Mouse (Mus musculus): ENCODE data around the gene Pip4k2b. TPM values are rescaled to one million over a fixed set of nuclear protein-coding genes. Genes with fewer than 3 reads are reported as not detected.

The Pip4k2b gene
- polyA plus RNA-seq, 1 experiment from 2014 or later = 0.65 TPM

GRCm38 (mm10) chr11:97733689-97734088 is 10.8 kb downstream of the Pip4k2b start:
- Histone ChIP-seq H3K9me3 (replicated peaks; ENCODE audit: control insufficient read depth, low read length) (no peaks in the 10 kb centered on the region), H3K27me3 (ENCODE audit: control insufficient read depth, insufficient read depth, low read depth, low read length) (no peaks in the 10 kb centered on the region), H3K27ac (ENCODE audit: low read length) (no peak overlapping the region), H3K4me3 (ENCODE audit: low read depth, low read length) (no peak overlapping the region), H3K4me1 (ENCODE audit: control insufficient read depth, low read depth, low read length) (no peaks in the 10 kb centered on the region; the same call in 1 of the 2 replicates), H3K9ac (ENCODE audit: low read depth, low read length) (no peak overlapping the region), H3K36me3 (ENCODE audit: control insufficient read depth, insufficient read depth) (no peaks in the 10 kb centered on the region; the same call in 1 of the 2 replicates), H3K4me2 (ENCODE audit: low read depth, low read length) (no peak overlapping the region)
- 36% methylated on average over 10 of the region's 10 CpGs for WGBS (ENCODE audit: insufficient replicate concordance)
- ATAC-seq (ENCODE audit: low read depth) = no peak

GRCm38 (mm10) chr11:97728730-97729129 is 15.8 kb downstream of the Pip4k2b start:
- Histone ChIP-seq H3K27ac (ENCODE audit: low read length) (no peak overlapping the region), H3K4me1 (ENCODE audit: control insufficient read depth, low read depth, low read length) (no peaks in the 10 kb centered on the region; the same call in 1 of the 2 replicates), H3K9ac (ENCODE audit: low read depth, low read length) (no peak overlapping the region), H3K27me3 (ENCODE audit: control insufficient read depth, insufficient read depth, low read depth, low read length) (no peaks in the 10 kb centered on the region), H3K4me3 (ENCODE audit: low read depth, low read length) (no peak overlapping the region), H3K4me2 (ENCODE audit: low read depth, low read length) (no peak overlapping the region), H3K36me3 (ENCODE audit: control insufficient read depth, insufficient read depth) (peaks cover 5% of the 10 kb centered on the region), H3K9me3 (replicated peaks; ENCODE audit: control insufficient read depth, low read length) (no peaks in the 10 kb centered on the region)
- no peak for ATAC-seq (ENCODE audit: low read depth)
- WGBS (ENCODE audit: insufficient replicate concordance) = 62% methylated on average over 7 of the region's 7 CpGs

DNA sequence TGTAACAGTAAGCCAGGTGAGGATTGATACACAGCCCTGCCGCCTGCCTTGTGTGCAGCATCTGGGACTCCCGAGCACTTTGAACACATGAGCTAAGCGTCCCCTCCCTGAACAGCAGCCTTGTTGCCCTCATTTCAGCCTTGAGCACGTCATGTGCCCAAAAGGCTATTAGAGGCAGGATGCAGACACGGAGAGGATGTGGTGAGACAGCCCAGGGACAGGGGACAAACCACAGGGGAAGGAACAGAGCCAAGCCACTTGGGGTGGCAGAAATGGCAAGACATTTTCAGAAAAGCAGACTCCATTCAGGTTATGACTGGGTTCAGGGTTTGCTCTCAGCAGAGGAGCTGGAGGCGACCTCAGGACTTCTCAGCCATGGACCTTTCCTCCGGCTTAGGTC is 16.2 kb downstream of the Pip4k2b start:
- Histone ChIP-seq H3K27ac (ENCODE audit: low read length) (no peak overlapping the region), H3K9ac (ENCODE audit: low read depth, low read length) (no peak overlapping the region), H3K27me3 (ENCODE audit: control insufficient read depth, insufficient read depth, low read depth, low read length) (no peaks in the 10 kb centered on the region), H3K4me2 (ENCODE audit: low read depth, low read length) (no peak overlapping the region), H3K4me1 (ENCODE audit: control insufficient read depth, low read depth, low read length) (no peaks in the 10 kb centered on the region), H3K4me3 (ENCODE audit: low read depth, low read length) (no peak overlapping the region), H3K36me3 (ENCODE audit: control insufficient read depth, insufficient read depth) (peaks cover 5% of the 10 kb centered on the region), H3K9me3 (replicated peaks; ENCODE audit: control insufficient read depth, low read length) (no peaks in the 10 kb centered on the region)
- no peak for ATAC-seq (ENCODE audit: low read depth)
- WGBS (ENCODE audit: insufficient replicate concordance) = 53% methylated on average over 7 of the region's 7 CpGs

DNA sequence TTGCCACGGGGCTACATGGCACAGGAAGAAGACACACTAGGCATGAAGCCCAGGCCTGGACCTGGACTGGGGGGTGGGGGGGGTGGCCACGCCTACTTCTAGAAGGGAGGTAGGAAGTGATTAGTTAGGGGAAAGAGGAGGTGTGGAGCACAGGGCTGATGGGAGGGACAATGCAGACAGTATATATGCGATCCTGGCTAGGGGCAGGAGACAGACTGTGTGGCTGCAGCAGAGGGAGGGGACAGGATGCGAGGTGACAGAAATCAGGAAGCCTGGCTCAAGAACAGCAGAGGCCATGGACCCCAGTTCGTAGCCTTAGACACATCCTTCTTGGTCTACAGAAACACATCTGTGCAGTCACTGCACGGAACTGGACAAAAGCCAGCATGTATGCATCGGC is 20.8 kb downstream of the Pip4k2b start:
- Histone ChIP-seq H3K4me3 (ENCODE audit: low read depth, low read length) (no peak overlapping the region), H3K27ac (ENCODE audit: low read length) (no peak overlapping the region)

GRCm38 (mm10) chr11:97721338-97721737 is 23.2 kb downstream of the Pip4k2b start:
- Histone ChIP-seq H3K27me3 (ENCODE audit: control insufficient read depth, insufficient read depth, low read depth, low read length) (no peaks in the 10 kb centered on the region), H3K36me3 (ENCODE audit: control insufficient read depth, insufficient read depth) (peaks cover 28% of the 10 kb centered on the region), H3K4me3 (ENCODE audit: low read depth, low read length) (no peak overlapping the region), H3K27ac (ENCODE audit: low read length) (no peak overlapping the region), H3K9me3 (replicated peaks; ENCODE audit: control insufficient read depth, low read length) (no peaks in the 10 kb centered on the region), H3K4me1 (ENCODE audit: control insufficient read depth, low read depth, low read length) (no peaks in the 10 kb centered on the region; the same call in 1 of the 2 replicates), H3K4me2 (ENCODE audit: low read depth, low read length) (no peak overlapping the region), H3K9ac (ENCODE audit: low read depth, low read length) (no peak overlapping the region)
- WGBS (ENCODE audit: insufficient replicate concordance) = 71% methylated on average over 4 of the region's 4 CpGs
- no peak for ATAC-seq (ENCODE audit: low read depth)

More for the DNA sequence above, 20.8 kb downstream of the Pip4k2b start:
- WGBS (ENCODE audit: insufficient replicate concordance) = 49% methylated on average over 7 of the region's 7 CpGs
- Histone ChIP-seq H3K27me3 (ENCODE audit: control insufficient read depth, insufficient read depth, low read depth, low read length) (no peaks in the 10 kb centered on the region), H3K9me3 (replicated peaks; ENCODE audit: control insufficient read depth, low read length) (no peaks in the 10 kb centered on the region), H3K4me1 (ENCODE audit: control insufficient read depth, low read depth, low read length) (no peaks in the 10 kb centered on the region; the same call in 1 of the 2 replicates), H3K9ac (ENCODE audit: low read depth, low read length) (no peak overlapping the region), H3K4me2 (ENCODE audit: low read depth, low read length) (no peak overlapping the region), H3K36me3 (ENCODE audit: control insufficient read depth, insufficient read depth) (peaks cover 28% of the 10 kb centered on the region)
- peak; percentile 58; the same call in 1 of the 2 replicates for ATAC-seq (ENCODE audit: low read depth)

- Histone ChIP-seq H3K4me3 (ENCODE audit: low read depth, low read length) (no peak overlapping the region), H3K27me3 (ENCODE audit: control insufficient read depth, insufficient read depth, low read depth, low read length) (no peaks in the 10 kb centered on the region), H3K9me3 (replicated peaks; ENCODE audit: control insufficient read depth, low read length) (no peaks in the 10 kb centered on the region), H3K36me3 (ENCODE audit: control insufficient read depth, insufficient read depth) (peaks cover 23% of the 10 kb centered on the region), H3K4me2 (ENCODE audit: low read depth, low read length) (no peak overlapping the region), H3K27ac (ENCODE audit: low read length) (peak overlapping the region; percentile 62; the same call in 1 of the 2 replicates), H3K9ac (ENCODE audit: low read depth, low read length) (no peak overlapping the region), H3K4me1 (ENCODE audit: control insufficient read depth, low read depth, low read length) (no peaks in the 10 kb centered on the region; the same call in 1 of the 2 replicates)
- ATAC-seq (ENCODE audit: low read depth) = no peak
- WGBS (ENCODE audit: insufficient replicate concordance) = 65% methylated on average over 4 of the region's 4 CpGs
These were observed 25.5 kb downstream of the Pip4k2b start for GRCm38 (mm10) chr11:97719041-97719440.

DNA sequence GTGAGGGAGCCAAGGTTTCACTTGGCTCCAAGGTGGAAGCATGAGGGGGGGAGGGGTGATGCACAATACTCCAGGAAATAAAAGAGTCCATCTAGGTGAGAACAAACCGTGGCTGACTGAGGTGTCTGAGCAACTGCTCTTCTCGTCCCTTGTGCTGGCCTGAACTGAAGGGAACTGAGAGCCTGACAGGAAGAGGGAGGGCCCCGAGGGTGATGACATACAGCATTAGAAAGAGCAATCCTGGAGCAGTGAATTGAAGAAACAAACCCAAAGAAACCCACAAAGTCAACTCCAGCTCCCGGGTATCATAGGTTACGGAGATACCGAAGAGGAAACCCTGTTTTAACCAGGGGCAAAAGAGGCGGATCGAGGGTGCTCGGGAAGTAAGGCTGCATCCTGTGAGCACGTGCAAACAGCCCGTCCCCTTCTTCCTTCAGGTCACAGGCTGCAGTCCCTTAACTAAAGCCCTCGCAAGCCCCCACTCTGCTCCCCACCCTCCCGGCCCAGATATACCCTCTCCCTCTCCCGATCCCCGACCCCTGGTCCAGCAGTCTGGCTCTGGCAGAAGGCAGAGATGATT is 26.1 kb downstream of the Pip4k2b start:
- H3K4me2 ChIP-seq (ENCODE audit: low read depth, low read length) = no peak overlapping the region
- H3K4me1 ChIP-seq (ENCODE audit: control insufficient read depth, low read depth, low read length) = no peaks in the 10 kb centered on the region; the same call in 1 of the 2 replicates
- H3K4me3 ChIP-seq (ENCODE audit: low read depth, low read length) = no peak overlapping the region
- 47% methylated on average over 15 of the region's 15 CpGs for WGBS (ENCODE audit: insufficient replicate concordance)
- H3K9me3 ChIP-seq (replicated peaks; ENCODE audit: control insufficient read depth, low read length) = no peaks in the 10 kb centered on the region
- no peaks in the 10 kb centered on the region for H3K27me3 ChIP-seq (ENCODE audit: control insufficient read depth, insufficient read depth, low read depth, low read length)
- H3K9ac ChIP-seq (ENCODE audit: low read depth, low read length) = no peak overlapping the region
- ATAC-seq (ENCODE audit: low read depth) = peak; percentile 42
- H3K27ac ChIP-seq (ENCODE audit: low read length) = peak overlapping the region; percentile 62
- H3K36me3 ChIP-seq (ENCODE audit: control insufficient read depth, insufficient read depth) = peaks cover 23% of the 10 kb centered on the region

DNA sequence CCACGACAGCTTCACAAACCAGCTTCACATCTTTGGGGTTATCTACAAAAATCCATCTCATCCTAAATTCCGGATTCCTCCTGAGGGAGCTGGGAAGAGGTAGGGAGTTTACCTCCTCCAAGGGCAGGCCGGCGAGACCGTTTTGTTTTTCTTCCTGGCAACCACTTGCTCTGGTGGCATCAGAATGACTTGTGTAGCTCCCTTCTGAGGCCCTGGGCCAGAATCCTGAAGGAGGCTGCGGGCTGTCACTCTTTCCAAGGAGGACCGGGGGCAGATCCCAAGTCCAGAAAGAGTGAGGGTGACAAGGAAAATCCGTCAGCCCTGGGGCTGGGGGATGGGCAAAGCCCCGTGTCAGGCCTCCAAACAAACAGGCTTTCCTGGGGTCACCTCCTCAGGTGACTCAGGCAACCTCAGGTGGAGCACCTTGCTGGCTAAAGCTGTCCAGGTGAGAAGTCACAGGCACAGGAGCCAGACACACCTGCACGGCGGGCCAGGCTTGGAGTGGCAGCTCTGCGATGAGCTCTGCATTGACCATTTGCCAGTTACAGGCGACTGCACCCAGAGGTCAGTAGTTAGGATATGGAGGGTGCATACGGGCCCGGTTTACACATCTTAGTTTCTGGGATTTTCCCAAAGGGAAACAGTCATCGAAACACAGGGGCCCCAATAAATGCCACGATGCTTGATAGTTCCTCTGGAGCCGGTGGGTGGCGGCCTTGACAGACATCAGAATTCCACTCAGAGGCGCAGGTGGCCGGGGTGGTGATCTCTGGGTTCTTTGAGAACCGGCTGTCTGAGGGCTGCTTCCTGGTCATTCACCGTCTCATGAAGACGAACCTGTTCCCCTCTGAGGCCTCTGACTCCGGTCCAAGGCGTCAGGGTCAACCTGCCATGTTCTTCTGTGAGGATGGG is 26.9 kb downstream of the Pip4k2b start:
- Histone ChIP-seq H3K27ac (ENCODE audit: low read length) (peak overlapping the region; percentile 62), H3K9me3 (replicated peaks; ENCODE audit: control insufficient read depth, low read length) (no peaks in the 10 kb centered on the region), H3K4me3 (ENCODE audit: low read depth, low read length) (no peak overlapping the region), H3K4me2 (ENCODE audit: low read depth, low read length) (no peak overlapping the region), H3K27me3 (ENCODE audit: control insufficient read depth, insufficient read depth, low read depth, low read length) (no peaks in the 10 kb centered on the region), H3K9ac (ENCODE audit: low read depth, low read length) (no peak overlapping the region), H3K36me3 (ENCODE audit: control insufficient read depth, insufficient read depth) (peaks cover 21% of the 10 kb centered on the region), H3K4me1 (ENCODE audit: control insufficient read depth, low read depth, low read length) (no peaks in the 10 kb centered on the region; the same call in 1 of the 2 replicates)
- no peak for ATAC-seq (ENCODE audit: low read depth)
- 73% methylated on average over 26 of the region's 26 CpGs for WGBS (ENCODE audit: insufficient replicate concordance)

- no peak overlapping the region for H3K9ac ChIP-seq (ENCODE audit: low read depth, low read length)
- 80% methylated on average over 8 of the region's 8 CpGs for WGBS (ENCODE audit: insufficient replicate concordance)
These were observed 28.5 kb downstream of the Pip4k2b start for GRCm38 (mm10) chr11:97716021-97716420.

More at GRCm38 (mm10) chr11:97716021-97716420, 28.5 kb downstream of the Pip4k2b start:
- Histone ChIP-seq H3K4me2 (ENCODE audit: low read depth, low read length) (no peak overlapping the region), H3K4me1 (ENCODE audit: control insufficient read depth, low read depth, low read length) (no peaks in the 10 kb centered on the region; the same call in 1 of the 2 replicates), H3K9me3 (replicated peaks; ENCODE audit: control insufficient read depth, low read length) (no peaks in the 10 kb centered on the region), H3K27me3 (ENCODE audit: control insufficient read depth, insufficient read depth, low read depth, low read length) (no peaks in the 10 kb centered on the region), H3K4me3 (ENCODE audit: low read depth, low read length) (no peak overlapping the region), H3K27ac (ENCODE audit: low read length) (no peak overlapping the region), H3K36me3 (ENCODE audit: control insufficient read depth, insufficient read depth) (peaks cover 9% of the 10 kb centered on the region)
- no peak for ATAC-seq (ENCODE audit: low read depth)

Measured in liver, embryonic 16.5 days (tissue).